Mouse (Mus musculus) brain, embryonic 14.5 days (tissue): ENCODE measurements at regions not wholly inside any gene's neighbourhood (a gene's known extent, or its start where the extent isn't known, plus 50 kb on each side); places are given as distances from the start of the nearest gene placed in this dataset.

ENCODE experiments used
- DNase-seq: peaks from one replicate; pipeline ENCODE4 v3.0.0-alpha.2; 2011; ENCODE audit warnings: low read depth
- CTCF ChIP-seq: fragments of 200-500 bp; IDR thresholded peaks from 2 replicates; pipeline ENCODE4 v1.5.1; 2012; ENCODE audit warnings: inconsistent platforms, mild to moderate bottlenecking, moderate library complexity, borderline replicate concordance; ENCODE audit not compliant: insufficient read depth, insufficient read length; ENCODE audit errors: extremely low read depth
- POLR2A ChIP-seq: fragments of 200-500 bp; IDR thresholded peaks from 2 replicates; pipeline ENCODE4 v1.6.1; 2012; ENCODE audit warnings: mild to moderate bottlenecking, inconsistent platforms, borderline replicate concordance; ENCODE audit not compliant: poor library complexity, insufficient read depth, insufficient read length, severe bottlenecking; ENCODE audit errors: extremely low read depth

DNA sequence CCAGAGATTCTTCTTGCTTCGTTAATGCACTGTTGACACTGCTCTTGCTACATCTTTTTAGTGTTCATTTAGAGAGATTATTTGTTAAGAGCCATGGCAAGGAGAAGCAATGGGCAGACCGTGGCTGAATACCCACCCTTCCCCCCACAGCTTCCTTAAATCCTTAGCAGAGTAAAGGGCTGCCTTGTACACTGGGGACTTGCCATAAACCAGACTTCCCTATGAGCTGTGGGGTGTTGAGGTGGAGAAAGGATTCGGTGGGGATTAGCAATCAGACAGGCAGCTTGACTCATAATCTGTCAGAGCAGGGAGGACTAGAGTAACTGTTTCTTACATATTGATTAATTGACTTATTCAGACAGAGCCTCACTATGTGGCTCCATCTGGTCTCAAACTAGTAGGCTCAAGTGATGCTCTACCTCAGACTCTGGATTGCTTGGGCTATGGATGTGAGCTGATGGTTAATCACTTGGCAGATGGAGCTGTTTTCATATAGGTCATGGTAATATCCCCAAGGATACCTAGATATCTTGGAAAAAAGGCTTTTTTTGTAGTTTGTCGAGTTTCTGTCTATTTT, 166.7 kb downstream of the Cmpk2 start:
- TF ChIP-seq POLR2A: no peak
- TF ChIP-seq CTCF: no peak

DNA sequence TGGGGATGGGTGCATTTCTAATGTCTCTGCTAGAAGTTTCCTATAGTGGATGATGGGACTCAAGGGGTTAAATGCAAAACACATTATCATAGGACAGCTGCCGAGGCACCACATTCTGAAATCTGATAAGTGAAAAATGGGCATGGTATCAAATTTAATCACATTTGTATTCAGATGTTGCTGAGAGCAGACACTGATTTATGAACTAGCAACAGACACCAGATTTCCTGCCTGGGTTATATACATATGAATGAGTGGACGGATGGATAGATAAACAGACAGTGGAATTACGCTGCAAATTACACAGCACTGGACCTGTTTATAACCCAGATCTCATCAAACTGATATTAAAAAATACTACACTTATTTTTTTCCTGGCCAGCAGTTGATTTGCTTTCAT, 166.2 kb downstream of the Cmpk2 start:
- TF ChIP-seq CTCF: no peak
- TF ChIP-seq POLR2A: no peak
- peak; percentile 93 for DNase-seq

More for the DNA sequence above, 166.7 kb downstream of the Cmpk2 start:
- DNase-seq: peak; percentile 88

DNA sequence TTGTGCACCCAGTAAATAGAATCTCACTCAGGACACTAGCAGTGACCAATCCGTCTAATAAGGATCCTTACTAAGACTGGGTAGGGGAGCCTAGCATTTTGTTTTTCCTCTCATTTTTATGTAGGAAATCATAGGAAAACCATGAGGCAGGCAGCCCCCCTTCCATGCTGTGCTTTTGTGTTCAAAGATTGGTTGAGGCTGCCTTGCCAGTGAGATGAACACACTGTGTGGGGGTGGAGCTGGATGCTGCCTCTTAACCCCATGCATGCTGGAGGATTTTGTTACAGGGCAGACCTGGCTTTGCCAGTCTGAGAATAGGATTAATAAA, 162.8 kb downstream of the Cmpk2 start:
- peak; percentile 94 for DNase-seq
- TF ChIP-seq POLR2A: no peak
- TF ChIP-seq CTCF: no peak

DNA sequence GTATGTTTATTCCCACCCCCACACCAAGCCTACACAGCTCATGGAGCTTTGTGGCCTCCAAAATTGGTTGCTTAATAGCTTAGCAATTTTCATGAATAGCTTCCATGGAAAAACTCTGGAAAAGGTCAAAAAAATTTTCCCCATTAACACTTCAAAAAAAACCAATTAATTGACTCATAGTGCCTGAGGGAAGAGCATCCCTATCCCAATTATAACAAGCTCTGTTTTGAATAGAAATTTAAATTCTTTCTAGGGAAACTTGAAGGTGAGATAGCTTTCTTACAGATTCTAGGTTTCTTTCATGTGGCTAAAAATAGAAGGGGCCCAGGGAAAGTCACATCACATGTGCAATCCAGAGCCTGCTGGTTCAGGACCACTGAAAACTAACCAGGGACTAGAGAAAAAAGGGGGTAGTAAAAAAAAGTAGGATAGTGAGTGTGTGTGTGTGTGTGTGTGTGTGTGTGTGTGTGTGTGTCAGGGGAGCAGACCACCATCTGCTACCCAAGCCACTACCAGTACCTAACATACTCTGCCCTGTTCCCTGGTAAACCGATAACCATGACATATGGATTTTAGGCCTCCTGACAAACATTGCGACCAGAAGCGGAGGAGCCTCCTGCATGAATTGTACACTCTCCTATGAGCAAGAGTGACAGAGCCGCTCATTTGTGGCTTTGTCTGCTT, 162.2 kb downstream of the Cmpk2 start:
- no peak for TF ChIP-seq POLR2A

DNA sequence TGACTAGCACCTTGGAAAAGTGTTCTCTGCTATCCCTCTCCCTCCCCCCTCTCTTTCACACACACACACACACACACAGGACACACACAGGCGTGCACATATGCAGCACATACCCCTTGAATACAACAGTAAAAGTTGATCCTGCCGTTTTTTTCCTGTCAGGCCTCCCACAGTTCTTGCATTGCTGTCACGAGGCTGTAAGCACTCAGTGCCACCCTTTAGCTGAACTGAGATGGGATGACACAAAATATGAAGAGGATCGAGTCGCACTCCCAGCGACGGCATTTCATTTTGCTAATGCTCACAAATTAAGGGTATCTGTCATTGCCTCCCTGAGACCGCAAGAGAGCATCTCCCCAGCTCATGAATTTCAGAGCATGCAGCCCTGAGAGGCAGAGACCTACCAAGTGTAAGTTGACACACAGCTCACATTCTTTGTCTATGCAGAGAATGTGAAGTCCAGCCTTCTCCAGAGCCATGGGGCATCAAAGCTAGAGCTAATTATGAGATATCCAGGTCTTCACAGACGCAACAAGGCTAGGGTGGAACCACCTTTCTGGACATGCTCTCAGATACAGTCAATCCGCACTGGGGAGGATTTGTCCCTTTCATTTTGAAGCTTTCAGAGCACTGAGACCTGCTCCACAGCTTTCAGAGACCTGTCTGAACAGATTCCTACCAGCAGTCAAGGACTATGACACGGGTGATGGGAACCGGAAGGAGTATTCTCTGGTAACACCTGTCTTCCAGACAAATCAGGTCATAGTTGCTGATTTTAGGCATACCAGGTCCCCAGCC, 152.3 kb downstream of the Cmpk2 start:
- peak; percentile 79 for DNase-seq
- no peak for TF ChIP-seq POLR2A
- no peak for TF ChIP-seq CTCF

More for the DNA sequence above, 162.2 kb downstream of the Cmpk2 start:
- peak; percentile 88 for DNase-seq

DNA sequence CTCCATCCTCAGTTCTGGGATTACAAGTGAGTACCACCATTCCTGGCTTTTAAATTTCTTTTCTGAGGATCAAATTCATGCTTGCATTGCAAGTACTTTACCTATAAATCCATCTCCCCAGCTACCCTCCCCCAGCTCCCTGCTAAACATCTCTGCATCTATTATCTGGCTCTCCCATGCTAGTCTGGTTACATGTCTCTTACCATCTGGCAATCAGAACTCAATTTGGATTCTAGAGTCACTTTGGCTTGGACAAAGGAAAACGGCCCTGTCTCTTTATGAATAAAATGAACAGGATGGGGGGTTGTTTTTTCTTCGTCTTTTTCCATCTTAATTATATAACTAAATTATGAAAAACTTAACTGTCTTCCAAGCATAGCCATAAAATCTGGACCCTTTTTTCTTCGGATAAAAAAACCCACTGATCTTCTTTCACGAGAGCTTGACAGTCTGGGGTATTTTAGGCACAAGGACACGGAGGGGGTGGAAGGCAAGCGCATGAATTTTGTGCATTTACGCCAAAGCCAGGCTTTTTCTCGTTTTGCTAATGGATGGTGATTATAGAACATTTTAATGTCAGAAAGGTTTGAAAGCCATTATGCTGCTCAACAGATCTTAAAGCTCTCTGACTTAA, 151.6 kb downstream of the Cmpk2 start:
- TF ChIP-seq POLR2A (no peak), CTCF (no peak)
- peak; percentile 85 for DNase-seq

DNA sequence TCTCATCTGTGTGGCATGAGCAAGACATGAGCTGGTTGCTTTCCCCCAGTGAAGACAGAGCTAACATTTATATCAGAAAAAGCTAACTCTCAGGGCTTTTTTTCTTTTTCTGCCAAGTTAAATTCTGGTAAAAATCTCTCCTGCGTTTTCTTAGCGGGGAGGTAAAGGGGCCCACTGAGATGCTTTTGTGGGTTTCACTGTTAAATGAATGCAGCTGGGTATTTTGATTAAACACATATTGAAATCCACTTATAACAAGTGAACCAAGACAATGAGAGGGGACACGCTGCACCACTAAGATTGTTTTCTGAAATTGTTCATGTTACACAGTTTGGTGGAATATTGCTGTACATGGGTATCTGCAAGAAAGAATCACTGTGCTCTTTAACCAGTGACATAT, 149.0 kb downstream of the Cmpk2 start:
- TF ChIP-seq POLR2A (no peak), CTCF (no peak)
- no peak for DNase-seq

DNA sequence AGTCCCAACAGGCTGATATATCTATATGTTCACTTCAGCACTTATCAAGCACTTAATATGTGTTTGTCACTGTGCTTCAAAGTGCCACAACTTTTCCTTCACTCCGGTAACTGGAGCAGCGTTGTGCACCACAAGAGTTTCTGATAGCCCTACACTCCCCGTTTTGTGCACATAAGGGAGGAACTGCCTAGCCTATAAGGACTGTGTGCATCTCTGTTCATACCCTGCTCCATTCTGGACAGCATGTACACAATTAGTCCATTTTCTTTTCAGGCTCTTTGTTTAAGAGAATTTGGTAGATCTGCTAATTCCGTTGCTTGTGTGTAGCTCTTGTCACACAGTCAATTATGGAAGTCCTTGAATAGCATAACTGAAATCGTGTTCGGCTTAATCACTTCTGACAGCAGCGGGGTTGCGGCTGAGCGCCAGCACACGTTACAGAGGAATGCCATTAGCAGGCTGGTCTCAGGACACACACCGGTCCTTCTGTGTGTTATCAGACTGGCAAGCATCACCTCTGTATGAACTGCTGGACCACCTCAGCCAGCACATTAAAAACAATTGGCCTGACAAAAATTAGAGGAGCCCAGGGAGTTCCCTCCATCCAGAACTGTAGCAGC, 144.2 kb downstream of the Cmpk2 start:
- DNase-seq: peak; percentile 81
- no peak for TF ChIP-seq CTCF
- no peak for TF ChIP-seq POLR2A

DNA sequence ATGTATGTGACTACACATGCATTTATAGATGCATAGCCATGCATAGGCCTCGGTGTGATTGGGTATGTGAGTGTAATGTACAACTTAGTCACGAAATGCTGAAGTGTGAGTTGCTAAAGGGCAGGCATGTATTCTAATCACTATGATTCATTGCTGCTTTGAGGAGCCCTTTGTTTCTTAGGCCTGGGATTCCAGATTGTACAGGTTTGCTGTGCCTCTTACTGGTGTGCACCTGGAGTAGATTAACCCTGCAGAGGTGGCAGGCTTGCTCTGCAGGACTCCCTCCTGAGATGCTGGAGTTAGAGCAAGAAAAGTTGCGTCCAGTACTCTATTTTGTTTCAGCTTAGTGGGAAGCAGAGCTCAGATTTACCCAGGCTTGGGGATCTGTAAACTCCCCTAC, 141.1 kb downstream of the Cmpk2 start:
- no peak for DNase-seq
- TF ChIP-seq POLR2A: no peak

DNA sequence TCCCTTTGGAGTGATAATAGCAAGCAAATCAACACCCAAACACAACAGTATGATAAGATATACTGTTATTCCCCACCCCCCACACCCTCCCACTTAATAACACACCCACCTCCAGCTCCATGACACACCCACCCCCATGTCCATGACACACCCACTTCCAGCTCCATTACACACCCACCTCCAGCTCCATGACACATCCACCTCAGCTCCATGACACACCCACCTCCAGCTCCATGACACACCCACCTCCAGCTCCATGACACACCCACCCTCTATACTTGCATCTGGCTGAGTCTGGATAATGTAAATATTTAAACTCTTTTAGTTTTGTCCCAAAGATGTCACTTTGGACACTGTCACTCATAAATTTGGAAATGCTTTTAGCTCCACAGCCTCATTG, 129.5 kb downstream of the Cmpk2 start:
- TF ChIP-seq POLR2A (no peak), CTCF (no peak)
- DNase-seq: no peak

DNA sequence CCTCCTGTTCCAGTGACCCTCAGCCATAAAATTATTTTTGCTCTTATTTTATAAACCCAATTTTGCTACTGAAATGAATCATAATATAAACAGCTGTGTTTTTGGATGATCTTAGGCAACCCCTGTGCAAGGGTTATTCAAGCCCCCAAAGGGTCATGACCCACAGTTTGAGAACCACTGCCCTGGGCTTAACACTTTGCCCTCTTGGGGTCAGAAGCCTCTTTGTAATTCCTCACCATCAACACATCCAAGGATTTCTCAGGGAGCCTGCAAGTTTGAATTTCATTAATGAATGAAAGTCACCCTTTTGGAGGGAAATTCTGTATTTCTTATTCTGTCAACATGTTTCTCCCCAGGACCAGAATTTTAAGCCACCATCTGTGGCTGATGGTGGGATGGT, 123.1 kb downstream of the Cmpk2 start:
- TF ChIP-seq POLR2A (no peak), CTCF (no peak)
- no peak for DNase-seq
